Mouse (Mus musculus) gastrocnemius, adult 8-10 months (tissue): ENCODE results near the gene Gm43191. TPM values are rescaled to one million over a fixed set of nuclear protein-coding genes. Genes with fewer than 3 reads are reported as not detected.
"Not testable (repeated sequence)": the region's sequence is repeated elsewhere in the genome, so short reads cannot be mapped to it uniquely, and the experiment has no call there.

Source experiments
- DNase-seq, 2 experiments: peaks; one replicate each; pipeline ENCODE4 v3.0.0; 2022; ENCODE audit warnings: low spot score in 2 of 2
- total RNA-seq, 4 experiments: library from RNA; stranded (reverse); gene quantifications; 2 replicates each; pipeline ENCODE4 v1.2.4; 2022

The Gm43191 gene
- total RNA-seq, result 1 to 10 TPM in 1 of 4 experiments, under 1 TPM in 1, not detected in 2; 0.88 to 1.6 TPM

GRCm38 (mm10) chr3:116681160-116681559 is at the start of gene Gm43191:
Gene Gm43191, minus strand, starts transcription at chr3:116681260.
- no peak for DNase-seq

DNA sequence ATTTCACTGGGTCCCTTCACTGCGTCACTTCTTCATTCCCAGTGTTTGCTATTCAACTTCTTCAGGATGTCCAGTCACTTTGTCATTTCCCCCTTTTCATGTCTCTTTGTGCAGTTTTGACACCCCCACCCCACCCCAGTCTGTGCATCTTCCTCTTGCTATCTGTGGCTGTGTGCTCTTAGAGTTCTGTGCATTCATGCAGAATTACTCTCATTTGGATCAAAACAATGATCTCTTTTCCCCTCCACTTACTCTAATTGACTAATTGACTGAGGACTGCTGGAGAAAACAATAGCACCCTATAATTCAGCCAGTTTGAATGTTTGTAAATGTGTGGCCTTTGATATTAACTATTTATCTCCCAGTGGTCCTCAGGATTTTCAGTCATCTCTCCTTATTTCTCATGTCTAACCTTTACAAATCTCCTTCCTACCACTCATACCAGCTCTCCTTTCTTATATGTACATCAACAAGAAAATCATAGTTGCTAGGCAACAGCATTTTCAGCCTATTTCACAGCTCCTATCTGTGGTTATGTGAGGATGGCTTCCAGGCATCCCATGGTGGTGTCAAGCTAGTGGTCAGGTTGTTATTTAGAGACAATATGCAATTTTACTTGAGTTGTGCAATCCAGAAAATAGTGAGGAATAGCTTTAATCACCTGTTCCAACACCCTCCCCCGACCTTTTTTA is 48.6 kb upstream of the Gm43191 start:
- DNase-seq, result no peak

DNA sequence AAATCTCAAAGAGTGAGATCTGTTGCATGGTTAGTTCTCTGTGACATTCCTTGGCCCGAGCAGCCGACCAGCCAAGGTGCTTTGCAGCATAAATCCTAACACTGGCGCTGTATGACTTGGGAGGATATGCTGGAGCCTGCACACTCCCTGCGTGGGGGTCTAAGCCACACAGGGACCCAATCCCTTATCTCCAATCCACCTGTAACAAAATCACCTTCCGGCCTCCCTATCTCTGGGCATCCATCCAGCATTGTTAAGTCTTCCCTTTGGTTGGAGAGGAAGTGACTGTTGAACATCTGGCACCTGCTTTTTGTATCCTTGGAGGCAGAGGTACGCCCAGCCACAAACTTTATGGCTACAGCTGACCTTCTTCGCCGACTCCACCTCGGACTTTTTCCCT is 45.7 kb upstream of the Gm43191 start:
- DNase-seq, result no peak

DNA sequence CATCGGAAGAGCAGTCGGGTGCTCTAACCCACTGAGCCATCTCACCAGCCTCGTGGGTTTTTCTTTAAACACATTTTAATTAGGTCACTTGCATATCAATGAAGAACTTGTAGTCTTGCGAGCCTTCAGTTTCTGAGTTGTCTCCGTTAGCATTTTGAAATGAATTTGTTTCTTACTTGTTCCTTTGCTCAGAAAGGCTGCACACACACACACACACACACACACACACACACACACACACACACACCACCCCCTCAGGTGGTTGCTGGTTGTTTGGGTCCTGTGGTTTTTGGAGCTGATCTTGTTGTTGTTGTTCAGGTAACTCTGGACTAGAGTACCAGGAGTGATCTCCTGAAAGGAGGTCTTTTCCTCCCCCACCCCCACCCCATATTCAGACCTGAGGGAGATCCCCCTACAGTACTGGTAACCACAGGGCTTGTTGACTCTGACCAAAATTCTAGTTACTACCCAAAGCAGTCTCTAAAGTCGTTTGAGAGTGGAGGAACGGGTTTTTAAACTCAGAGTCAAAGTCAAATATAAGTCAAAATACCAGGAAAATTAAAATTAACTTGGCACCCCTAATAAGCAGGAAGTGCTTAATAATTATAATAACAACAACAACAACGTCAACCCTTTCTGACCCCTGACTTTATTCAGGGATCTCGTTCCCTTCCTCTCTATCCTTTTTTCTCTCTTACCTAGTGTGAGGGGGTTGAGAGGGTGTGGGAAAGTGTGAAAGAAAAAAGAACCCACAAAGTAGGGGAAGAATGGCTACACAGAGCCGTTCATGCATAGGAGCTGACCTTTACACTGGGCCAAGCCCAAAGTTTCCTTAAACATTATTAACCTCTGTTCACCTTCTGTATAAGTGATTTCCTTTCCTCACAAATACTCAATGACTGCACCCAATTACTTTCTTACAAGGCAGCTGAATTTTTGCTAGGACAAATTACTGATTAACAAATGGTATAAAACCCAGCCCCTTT is 42.7 kb upstream of the Gm43191 start:
- DNase-seq, result no peak

GRCm38 (mm10) chr3:116722980-116723379 is 41.9 kb upstream of the Gm43191 start:
- DNase-seq, result no peak

GRCm38 (mm10) chr3:116718951-116719350 is 37.9 kb upstream of the Gm43191 start:
- DNase-seq, result no peak

GRCm38 (mm10) chr3:116713031-116713430 is 32.0 kb upstream of the Gm43191 start:
- DNase-seq, result no peak

GRCm38 (mm10) chr3:116712436-116712881 is 31.4 kb upstream of the Gm43191 start, which contains the start of gene Slc35a3:
Gene Slc35a3, minus strand, starts transcription at chr3:116712831.
- DNase-seq, result no peak

GRCm38 (mm10) chr3:116711624-116712435 is 30.8 kb upstream of the Gm43191 start:
- DNase-seq, result peak; percentile 52 to 61

GRCm38 (mm10) chr3:116710941-116711340 is 29.9 kb upstream of the Gm43191 start:
- DNase-seq, result no peak

- DNase-seq, result no peak
Measured at GRCm38 (mm10) chr3:116705637-116706204, 24.7 kb upstream of the Gm43191 start.

GRCm38 (mm10) chr3:116703835-116704234 is 22.8 kb upstream of the Gm43191 start:
- no peak for DNase-seq

- DNase-seq, result no peak
Measured at GRCm38 (mm10) chr3:116702647-116703272, 21.7 kb upstream of the Gm43191 start.

DNA sequence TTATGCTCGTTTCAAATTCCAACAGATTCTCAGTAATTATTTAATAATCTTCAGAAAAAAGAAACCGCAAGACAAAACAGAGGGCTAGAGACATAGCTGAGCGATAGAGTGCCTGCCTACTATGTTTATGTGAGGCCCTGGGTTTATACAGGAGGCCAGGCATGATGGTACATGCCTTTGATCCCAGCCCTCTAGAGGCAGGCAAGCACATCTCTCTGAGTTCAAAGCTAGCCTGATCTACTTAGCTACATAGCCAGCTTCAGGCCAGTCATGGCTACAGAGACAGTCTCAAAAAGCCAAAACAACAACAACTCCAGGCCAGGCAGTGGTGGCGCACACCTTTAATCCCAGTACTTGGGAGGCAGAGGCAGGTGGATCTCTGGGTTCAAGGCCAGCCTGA is 20.5 kb upstream of the Gm43191 start:
- no peak for DNase-seq

GRCm38 (mm10) chr3:116698786-116699185 is 17.7 kb upstream of the Gm43191 start:
- DNase-seq, result no peak

GRCm38 (mm10) chr3:116695666-116695985 is 14.6 kb upstream of the Gm43191 start:
- no peak for DNase-seq

- DNase-seq, result no peak
Measured at GRCm38 (mm10) chr3:116694955-116695665, 14.1 kb upstream of the Gm43191 start.

DNA sequence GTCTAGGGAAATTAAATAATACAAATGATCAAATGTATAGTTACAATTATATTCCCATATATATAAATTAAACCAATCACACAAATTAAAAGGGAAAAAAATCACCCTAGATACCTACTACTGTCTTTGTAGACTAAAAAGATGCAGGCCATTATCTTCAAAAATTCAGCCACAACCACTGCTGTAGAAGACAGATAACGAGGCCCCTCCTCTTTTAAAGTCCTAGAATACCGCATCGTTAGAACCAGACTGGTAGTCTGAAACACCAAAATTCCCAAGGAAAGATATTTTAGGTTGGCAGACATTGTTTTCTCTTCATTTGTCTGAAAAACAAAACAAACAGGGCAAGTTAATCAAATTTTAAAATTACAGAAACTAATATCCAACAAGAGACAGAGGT is 13.3 kb upstream of the Gm43191 start:
- no peak for DNase-seq

DNA sequence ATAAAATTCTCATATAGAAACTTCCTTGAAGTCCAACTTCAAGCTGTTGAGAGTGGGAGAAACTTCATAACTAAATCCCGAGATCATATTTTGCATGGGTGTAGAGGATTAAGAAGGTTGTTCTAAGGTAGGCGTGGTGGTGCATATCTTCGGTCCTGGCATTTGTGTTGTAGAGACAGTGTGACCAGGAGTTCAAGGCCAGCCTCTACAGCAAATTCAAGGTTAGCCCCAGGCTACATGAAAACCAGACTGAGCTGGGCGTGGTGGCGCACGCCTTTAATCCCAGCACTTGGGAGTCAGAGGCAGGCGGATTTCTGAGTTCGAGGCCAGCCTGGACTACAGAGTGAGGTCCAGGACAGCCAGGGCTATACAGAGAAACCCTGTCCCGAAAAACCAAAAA is 16.8 kb downstream of the Gm43191 start:
- DNase-seq, result not testable (repeated sequence)

DNA sequence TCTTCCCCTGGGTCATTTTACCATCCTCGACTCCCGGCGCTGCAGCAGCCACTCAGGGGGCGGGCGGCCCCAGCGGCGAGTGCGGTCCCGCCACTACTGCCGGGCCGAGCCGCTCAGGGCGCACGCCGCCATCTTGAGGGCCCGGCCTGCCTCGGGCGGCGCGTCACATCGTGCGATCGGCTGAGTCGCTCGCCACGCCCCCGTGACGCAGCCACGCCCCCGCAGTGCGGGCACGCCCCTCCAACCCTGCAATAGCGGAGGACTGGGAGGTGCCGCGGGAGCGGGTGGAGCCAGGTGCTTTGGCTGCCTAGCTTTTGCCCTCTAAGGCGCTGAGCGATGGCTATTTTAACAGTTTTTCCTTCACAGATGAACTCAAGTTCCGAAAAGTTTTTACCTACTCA is 18.6 kb downstream of the Gm43191 start, which contains the start of gene Mfsd14a:
Gene Mfsd14a, minus strand, starts transcription at position 215 of the 401 bp plus-strand sequence.
- peak; percentile 99 for DNase-seq
